Mouse (Mus musculus) adrenal gland, postnatal 4 days (tissue): ENCODE data around the gene Adgrb2. TPM values are rescaled to one million over a fixed set of nuclear protein-coding genes. Genes with fewer than 3 reads are reported as not detected.

ENCODE experiments used
- DNase-seq, 2 experiments: peaks; one replicate each; pipeline ENCODE4 v3.0.0; 2021 to 2022; ENCODE audit warnings: low spot score in 2 of 2, mixed read lengths in 2 of 2
- total RNA-seq, 2 experiments: library from RNA; stranded (reverse); gene quantifications; 2 replicates each; pipeline ENCODE4 v1.2.3; 2021

The Adgrb2 gene
- total RNA-seq, 2 experiments from 2014 or later: 41.2 to 43.1 TPM

- DNase-seq: no peak
Observed at GRCm38 (mm10) chr4:130023511-130024231, 39.0 kb downstream of the Adgrb2 start.

GRCm38 (mm10) chr4:130025544-130025943 is 40.9 kb downstream of the Adgrb2 start:
- DNase-seq: no peak

GRCm38 (mm10) chr4:130031146-130031545 is 46.5 kb downstream of the Adgrb2 start:
- no peak for DNase-seq

- no peak for DNase-seq
Observed at GRCm38 (mm10) chr4:130033496-130033895, 48.8 kb downstream of the Adgrb2 start.

GRCm38 (mm10) chr4:130036112-130036511 is 51.4 kb downstream of the Adgrb2 start:
- no peak for DNase-seq

- no peak for DNase-seq
Observed at GRCm38 (mm10) chr4:130036573-130037401, 52.1 kb downstream of the Adgrb2 start.

- no peak for DNase-seq
Observed at GRCm38 (mm10) chr4:130039351-130039750, 54.7 kb downstream of the Adgrb2 start.

- no peak for DNase-seq
Observed at GRCm38 (mm10) chr4:130041076-130041475, 56.4 kb downstream of the Adgrb2 start.

GRCm38 (mm10) chr4:130044211-130044610 is 59.5 kb downstream of the Adgrb2 start:
- DNase-seq: no peak

- no peak for DNase-seq
Observed at GRCm38 (mm10) chr4:130045609-130046008, 60.9 kb downstream of the Adgrb2 start.

- DNase-seq: peak; percentile 65 to 78
Observed at GRCm38 (mm10) chr4:130047331-130048202, 62.9 kb downstream of the Adgrb2 start, which contains the start of gene Col16a1. Gene Col16a1, plus strand, starts transcription at chr4:130047840.

- no peak for DNase-seq
Observed at GRCm38 (mm10) chr4:130048203-130048479, 63.5 kb downstream of the Adgrb2 start.

- DNase-seq: peak in 1 of 2 experiments; percentile 77
Observed at GRCm38 (mm10) chr4:130050056-130050824, 65.6 kb downstream of the Adgrb2 start.

- DNase-seq: no peak
Observed at GRCm38 (mm10) chr4:130052283-130052682, 67.6 kb downstream of the Adgrb2 start.

GRCm38 (mm10) chr4:130053111-130053510 is 68.4 kb downstream of the Adgrb2 start:
- no peak for DNase-seq

GRCm38 (mm10) chr4:130054727-130055126 is 70.1 kb downstream of the Adgrb2 start:
- DNase-seq: no peak

GRCm38 (mm10) chr4:130055160-130056010 is 70.7 kb downstream of the Adgrb2 start:
- DNase-seq: no peak

- DNase-seq: no peak
Observed at GRCm38 (mm10) chr4:130056011-130056322, 71.3 kb downstream of the Adgrb2 start.

GRCm38 (mm10) chr4:130056471-130056870 is 71.8 kb downstream of the Adgrb2 start:
- no peak for DNase-seq

GRCm38 (mm10) chr4:130060937-130061336 is 76.3 kb downstream of the Adgrb2 start:
- no peak for DNase-seq
